Mouse (Mus musculus): ENCODE results near the gene Gm21190. TPM values are rescaled to one million over a fixed set of nuclear protein-coding genes. Genes with fewer than 3 reads are reported as not detected.
"Not testable (repeated sequence)": the region's sequence is repeated elsewhere in the genome, so short reads cannot be mapped to it uniquely, and the experiment has no call there.

The Gm21190 gene
- polyA plus RNA-seq, 1 experiment from 2014 or later = not detected

- not testable (repeated sequence) for H3K9me3 ChIP-seq (ENCODE audit: control insufficient read depth, low read length); H3K27ac ChIP-seq (ENCODE audit: low read depth); H3K9ac ChIP-seq (ENCODE audit: low read length); H3K4me3 ChIP-seq (ENCODE audit: low read depth, low read length); H3K27me3 ChIP-seq (replicated peaks; ENCODE audit: control insufficient read depth, insufficient read depth, low read length); H3K4me2 ChIP-seq (ENCODE audit: low read length); ATAC-seq (replicated peaks; ENCODE audit: low FRiP score, low TSS enrichment, low read depth); DNase-seq (ENCODE audit: low spot score); H3K36me3 ChIP-seq (ENCODE audit: control insufficient read depth, insufficient read depth, low read length); H3K4me1 ChIP-seq (replicated peaks; ENCODE audit: control insufficient read depth, insufficient read depth, low read length)
- 53% methylated on average over 1 of the region's 1 CpGs for WGBS
Observed at GRCm38 (mm10) chr5:15476423-15476822, 52.6 kb downstream of the Gm21190 start, which contains the start of gene Gm21149. TSS of gene Gm21149 (minus strand) at chr5:15476523.

Other genes starting within 250 kb of the Gm21190 start
- 0.15 TPM in 1 of 2 replicates, not detected in the other for gene Gm21149, start 52.7 kb downstream of the Gm21190 start, polyA plus RNA-seq (2014; fragmentation: Nextera tagmentation; extraction: Ambion mirVana)
- 0.34 and 0.63 TPM in 2 replicates for gene Gm21083, start 48.1 kb upstream of the Gm21190 start, polyA plus RNA-seq (2014; fragmentation: Nextera tagmentation; extraction: Ambion mirVana)
- not detected in 2 replicates for gene Speer4d, start 89.8 kb upstream of the Gm21190 start, polyA plus RNA-seq (2014; fragmentation: Nextera tagmentation; extraction: Ambion mirVana)
- not detected in 2 replicates for gene 4930572O03Rik, start 127.8 kb upstream of the Gm21190 start, polyA plus RNA-seq (2014; fragmentation: Nextera tagmentation; extraction: Ambion mirVana)
- not detected in 2 replicates for gene Speer4c, start 185.0 kb upstream of the Gm21190 start, polyA plus RNA-seq (2014; fragmentation: Nextera tagmentation; extraction: Ambion mirVana)